Mouse (Mus musculus) frontal cortex, postnatal 25 days (tissue): ENCODE measurements around the gene Ctrc.

Source experiments
- DNase-seq, 2 experiments: peaks; one replicate each; pipeline ENCODE4 v3.0.0; 2022; ENCODE audit warnings: low spot score in 2 of 2

Gene Ctrc

DNA sequence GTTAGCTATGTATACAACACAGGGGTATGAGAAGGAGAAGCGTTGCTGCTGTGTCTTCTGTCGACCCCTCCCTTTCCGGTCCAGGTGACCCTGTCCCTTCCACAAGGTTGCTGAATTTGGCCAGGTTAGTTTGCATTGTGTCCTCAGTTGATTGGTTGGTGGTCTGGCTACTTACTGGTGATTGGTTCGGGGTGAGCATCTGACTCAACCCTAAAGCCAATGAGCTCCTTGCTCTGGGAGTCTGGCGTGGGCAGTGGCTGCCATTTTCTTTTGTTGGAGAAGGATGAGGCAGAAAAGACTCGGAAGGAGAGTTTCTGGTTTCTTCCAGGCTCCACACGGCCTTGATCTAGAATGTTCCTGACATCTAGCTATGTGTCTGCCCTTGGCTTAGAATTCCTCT is 26.8 kb downstream of the Ctrc start:
- no peak for DNase-seq

DNA sequence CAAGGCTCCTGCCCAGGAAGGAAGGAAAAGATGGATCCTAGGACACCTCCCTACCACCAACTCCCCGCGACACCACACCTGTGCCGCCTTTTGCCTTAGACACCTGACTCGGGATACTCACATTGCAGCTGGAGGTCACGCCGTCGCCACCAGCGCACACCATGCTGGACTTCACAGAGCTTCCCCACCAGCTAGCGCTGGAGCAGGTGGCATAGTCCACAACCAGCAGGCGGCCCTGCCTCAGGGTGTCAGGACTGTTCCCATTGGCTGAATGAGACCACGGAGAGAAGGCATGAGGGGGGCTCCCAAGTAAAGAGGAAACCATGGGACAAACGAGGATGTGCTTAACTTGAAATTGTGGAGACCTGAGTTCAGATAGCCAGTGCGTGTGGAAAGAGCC is 27.3 kb downstream of the Ctrc start:
- DNase-seq = no peak

DNA sequence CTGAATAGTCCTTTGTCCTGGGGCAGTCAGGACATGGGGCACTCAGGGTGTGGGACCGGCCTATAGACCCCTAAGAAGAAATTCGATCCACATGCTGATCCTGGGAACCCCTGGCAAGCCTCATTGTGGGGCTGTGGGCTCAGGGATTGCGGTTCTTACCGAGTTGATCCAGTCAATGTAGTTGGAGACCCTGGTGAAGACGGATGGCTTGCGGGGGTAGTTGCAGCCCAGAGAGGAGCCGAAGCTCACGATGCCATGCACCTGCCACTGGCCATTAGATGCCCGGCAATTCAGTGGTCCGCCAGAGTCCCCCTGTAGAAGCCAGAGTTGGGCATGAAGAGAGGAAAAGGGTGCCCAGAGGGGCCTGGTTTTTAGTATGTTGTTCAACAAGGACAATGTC is 28.5 kb downstream of the Ctrc start:
- DNase-seq = no peak

DNA sequence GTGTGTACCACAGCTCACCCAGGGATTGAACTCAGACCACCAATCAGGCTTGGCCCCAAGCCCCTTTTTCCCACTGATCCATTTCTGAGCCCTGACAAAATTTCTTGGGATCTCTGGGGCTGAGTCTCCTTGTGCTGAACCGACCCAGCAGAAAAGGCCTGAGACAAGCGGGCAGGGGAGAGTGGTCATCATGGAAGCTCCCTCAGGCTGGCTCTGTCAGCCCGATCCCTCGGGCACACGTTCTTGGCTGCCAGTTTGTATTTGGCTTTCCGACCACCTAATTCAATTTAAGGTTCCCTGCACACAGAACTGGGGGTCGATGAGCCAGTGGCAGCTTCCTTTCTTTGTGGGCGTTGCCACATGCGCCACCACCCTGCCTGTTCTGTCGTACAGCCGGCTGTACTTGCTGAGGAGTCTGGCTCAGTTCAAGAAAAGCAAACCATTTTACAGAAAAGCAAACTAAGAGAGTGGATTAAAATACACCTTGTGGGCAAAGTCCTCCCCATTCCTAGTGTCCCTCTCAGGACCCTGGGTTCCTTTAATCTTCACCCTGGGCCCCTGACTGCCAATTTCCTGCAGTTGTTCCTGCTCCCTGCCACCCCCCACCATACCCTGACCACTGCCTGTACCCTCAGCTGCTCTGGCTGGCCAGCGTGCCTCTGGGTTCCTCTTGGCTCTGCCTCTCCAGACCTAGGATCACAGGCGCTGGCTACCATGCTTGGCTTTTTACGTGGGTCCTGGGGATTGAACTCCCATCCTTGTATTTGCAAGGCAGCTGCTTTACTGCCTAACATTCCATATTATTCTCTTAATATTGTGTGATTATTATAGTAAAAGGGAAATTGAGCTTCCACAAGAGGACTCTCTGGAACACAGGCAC is 29.1 kb downstream of the Ctrc start:
- DNase-seq = no peak

DNA sequence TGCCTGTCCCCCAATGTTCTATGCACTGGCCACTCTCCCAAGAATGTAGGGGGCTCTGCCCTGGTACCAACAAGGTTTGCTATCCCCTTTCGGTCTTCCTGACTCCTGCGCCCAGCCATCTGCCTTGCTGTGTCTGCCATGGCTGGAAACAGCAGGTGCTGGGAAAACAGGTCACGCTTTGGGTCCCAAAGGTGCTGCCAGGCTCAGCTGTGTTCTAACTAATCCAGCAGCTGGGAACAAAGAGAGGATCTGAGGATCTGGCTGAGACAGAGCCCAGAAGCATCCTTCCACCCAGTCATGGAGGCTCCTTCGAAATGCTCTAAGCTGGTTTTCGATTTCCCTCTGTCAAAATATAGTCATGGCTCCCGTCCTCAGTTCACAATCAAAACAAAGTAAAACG is 29.9 kb downstream of the Ctrc start:
- no peak for DNase-seq

DNA sequence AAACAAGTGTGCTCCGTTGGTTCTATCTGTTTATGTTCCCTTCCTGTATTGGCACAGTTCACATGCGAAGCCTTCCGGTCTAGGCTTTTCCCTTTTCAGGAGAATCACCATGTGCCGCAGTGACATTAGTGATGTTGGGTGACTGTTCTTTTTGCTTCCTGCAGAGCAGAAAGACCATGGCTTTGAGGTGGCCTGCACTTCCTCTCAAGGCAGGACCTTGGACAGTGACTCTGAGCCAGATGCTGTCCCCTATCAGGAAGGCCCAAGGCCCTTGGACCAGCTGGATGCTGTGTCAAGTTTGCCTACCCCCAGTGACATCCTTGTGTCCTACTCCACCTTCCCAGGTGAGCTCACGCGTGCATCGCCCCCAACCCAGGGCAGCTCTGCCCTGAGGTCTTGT is 34.8 kb downstream of the Ctrc start:
- no peak for DNase-seq

DNA sequence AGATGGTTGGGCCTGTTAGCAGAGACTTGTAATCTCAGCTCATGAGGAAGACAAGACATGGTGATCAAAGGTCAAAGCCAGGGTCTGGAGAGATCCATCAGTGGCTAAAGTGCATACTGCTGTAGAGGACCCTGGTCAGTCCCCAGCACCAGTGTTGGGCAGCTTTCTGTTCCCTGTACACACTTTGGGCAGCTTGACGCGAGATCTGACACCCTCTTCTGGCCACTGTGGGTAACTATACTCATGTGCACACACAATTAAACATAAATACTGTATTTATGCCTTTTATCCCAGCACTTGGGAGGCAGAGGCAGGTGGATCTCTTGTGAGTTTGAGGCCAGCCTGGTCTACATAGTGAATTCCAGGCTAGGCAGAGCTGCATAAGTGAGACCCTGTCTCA is 35.2 kb downstream of the Ctrc start:
- DNase-seq = no peak

DNA sequence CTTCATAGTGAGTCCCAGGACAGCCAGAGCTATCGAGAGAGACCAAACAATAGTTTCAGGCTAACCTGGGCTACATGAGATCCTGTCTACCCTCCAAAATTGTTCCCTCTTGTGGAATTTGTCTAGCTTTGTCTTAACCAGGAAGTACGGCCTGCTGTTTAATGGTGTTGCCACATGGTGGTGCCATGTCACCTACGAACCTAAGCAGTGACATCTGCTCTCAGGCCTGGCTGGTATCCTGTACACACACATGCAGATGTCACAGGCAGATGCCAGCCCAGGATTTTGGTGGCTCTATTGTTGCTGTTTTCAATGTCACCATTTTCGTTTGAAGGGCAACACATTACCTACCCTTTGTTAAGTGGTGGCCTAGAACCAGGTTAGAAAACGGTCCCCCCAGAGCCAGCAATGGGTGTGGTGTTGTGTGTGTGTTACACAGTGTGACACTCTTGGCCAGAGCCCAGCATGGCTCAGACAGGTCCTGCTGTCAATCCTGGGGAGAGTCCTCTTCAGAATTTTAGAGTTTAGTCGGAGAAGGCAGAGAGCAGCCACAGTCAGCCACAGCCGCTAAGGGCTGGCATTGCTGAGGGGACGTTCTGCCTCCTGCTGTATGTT is 36.2 kb downstream of the Ctrc start:
- DNase-seq = no peak

DNA sequence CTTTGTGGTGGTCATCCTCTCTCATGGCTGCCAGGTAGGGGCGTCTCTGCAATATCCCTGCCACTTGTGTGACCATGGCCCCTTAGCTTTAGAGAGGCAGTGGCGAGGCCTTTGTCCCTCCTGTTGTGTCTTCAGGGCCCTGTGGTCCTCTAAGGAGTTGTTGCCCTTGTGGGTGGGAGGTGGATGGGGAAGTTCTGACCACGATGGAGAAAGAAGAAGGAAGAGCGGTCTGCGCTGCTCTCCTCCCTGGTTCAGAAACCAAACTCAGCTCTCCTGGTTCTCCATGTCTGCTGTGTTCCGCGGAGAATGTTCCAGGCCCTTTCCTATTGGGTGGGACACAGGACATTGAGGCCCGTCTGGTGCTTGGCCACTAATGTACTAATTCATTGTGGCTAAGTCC is 40.3 kb downstream of the Ctrc start:
- no peak for DNase-seq

DNA sequence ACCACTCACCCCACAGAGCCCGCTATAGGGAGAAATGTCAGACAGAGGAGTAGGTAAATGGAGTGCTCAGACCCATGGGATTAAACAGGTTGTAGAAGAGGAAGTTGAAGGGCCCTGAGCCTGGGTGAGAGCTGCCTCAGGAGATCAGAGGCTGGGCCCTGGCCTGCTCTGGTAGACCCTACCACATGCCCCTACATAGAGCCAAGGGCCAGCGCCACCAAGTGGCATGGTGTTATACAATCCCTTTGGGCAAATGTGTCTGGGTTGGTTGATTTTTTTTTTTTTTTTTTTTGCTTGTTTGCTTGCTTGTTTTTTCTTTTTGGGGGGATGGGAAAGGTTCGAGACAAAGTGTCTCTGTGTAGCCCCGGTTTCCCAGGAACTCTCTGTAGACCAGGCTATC is 42.1 kb downstream of the Ctrc start:
- DNase-seq = no peak

DNA sequence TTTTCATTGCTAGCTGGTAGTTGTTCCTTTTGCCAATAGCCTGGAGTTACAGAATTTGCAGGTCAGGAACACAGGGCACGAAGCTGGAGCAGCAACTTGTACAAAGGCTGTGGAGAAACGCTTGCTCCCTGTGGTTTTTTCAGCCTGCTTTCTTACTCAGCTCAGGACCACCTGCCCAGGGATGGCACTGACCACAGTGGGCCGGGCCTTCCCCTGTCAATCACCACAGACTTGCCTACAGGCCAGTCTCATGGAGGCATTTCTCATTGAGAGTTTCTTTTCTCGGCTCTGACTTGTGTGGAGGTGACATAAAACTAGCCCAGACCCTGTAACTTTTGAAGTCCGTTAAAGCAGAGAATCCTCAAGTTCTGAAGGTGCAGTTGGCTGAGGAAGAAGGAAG is 48.6 kb downstream of the Ctrc start:
- no peak for DNase-seq

DNA sequence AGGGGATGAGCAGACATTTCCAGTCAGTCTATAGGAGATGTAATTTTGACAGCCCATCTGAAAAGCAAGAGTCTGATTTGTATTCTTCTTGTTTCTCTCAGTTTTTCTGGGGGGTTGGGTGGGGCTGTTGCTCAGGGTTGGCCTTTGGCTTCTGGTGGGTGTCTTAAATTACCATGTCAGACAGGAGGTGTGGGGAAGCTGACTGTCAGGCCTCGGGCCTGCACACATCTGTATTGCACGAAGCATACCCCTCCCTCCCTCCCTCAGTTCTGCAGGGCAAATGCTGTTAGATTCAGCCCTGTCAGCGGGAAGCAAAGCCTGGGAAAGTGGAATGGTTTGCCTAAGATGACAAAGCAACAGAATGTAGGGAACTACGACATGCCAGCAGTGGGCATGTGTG is 49.2 kb downstream of the Ctrc start:
- no peak for DNase-seq

DNA sequence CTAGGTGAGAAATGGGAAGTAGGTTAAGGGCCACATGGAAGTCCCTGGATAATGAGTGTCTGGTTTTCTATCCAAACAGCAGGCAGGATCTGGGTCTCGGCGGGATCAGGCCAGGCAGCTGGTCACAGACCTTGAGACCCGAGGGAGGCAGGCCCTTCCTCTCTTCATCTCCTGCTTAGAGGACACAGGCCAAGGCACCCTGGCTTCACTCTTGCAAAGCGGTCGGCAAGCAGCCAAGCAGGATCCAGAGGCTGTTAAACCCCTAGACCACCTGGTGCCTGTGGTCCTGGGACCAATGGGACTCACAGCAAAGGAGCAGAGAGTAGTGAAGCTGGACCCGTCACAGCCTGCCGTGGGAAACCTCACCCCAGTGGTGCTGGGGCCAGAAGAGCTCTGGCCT is 49.8 kb downstream of the Ctrc start:
- no peak for DNase-seq

DNA sequence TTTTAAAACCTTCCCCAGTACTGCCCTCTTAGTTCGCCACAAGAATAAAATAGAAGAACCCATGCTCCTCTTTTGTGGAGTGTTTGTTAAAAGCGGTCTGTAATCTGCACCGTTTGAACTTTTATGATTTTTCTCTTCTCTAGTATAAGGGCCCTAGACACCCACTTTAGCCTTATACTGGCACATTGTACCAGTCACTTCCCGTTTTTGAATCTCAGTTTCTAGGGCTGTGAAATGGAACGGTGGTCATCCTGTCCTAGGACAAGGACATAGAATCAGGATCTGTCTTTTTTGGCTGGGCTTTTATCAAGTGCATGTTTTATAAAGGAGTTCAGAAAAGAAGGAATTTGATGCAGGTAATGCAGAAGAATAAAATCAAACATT is 52.0 kb downstream of the Ctrc start:
- DNase-seq = no peak

DNA sequence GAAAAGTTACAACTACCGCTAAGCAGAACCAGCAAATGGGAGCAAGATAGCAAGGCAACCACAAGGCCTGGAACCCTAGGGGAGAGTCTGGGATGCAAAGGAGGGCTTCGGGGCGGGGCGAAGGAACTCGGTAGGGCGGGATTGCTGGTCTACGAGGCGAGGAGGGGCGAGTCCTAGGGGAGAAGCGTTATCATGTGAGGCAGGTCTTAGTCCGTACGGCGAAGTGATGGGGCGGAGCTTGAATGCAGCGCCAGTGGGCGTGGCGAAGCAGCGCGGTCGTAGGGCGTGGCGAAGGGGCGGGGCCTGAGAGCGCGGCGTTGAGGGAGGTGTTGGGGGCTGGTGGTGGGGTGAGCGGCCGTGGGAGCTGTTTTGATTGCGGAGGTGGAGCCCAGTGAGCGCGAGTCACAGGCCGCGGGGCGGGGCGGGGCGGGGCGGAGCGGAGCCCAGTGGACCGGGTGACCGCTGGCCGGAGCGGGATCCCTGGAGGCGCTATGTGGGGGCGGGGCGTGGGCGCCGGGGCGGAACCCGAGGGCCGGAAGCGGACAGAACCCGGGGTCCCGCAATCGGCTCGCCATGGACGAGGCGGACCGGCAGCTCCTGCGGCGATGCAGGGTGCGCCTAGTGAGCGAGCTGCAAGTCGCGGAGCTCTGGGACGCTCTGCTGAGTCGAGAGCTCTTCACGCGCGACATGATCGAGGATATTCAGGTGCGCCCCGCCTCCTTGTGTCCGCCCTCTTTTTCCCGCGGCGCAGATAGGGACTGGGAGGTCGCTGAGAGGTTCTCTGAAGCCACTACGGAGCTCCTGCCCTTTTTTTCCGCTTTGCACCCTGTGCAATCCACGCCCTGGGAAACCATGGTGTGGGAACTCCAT is 52.6 kb downstream of the Ctrc start, which contains the start of gene Casp9:
Gene Casp9, plus strand, starts transcription at position 331 of the 870 bp plus-strand sequence.
- DNase-seq = peak; percentile 93 to 94

DNA sequence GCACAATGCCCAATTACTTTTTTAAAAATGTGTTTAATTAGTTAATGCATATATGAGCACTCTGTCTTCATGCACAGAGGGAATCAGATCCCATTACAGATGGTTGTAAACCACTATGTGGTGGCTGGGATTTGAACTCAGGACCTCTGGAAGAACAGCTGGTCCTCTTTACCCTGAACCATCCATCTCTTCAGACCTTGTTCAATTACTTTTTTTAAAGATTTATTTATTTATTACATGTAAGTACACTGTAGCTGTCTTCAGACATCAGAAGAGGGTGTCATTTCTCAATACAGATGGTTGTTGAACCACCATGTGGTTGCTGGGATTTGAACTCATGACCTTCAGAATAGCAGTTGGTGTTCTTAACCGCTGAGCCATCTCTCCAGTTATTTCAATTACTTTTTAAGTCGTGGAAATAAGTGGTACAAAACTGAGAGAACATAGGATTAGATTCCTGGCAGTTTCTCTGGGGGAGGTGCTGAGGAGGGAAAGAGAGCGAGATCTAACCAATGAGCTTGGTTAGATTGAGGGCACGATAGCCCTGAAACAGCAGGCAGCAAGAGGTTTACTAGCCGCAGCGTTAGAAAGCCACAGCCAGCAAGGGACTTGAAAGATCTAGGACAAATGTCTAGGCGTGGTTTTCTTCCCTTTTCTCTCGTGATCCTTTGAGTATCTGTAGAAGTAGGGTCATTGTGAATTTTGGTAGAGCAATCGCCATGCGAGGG is 53.4 kb downstream of the Ctrc start:
- DNase-seq = no peak

DNA sequence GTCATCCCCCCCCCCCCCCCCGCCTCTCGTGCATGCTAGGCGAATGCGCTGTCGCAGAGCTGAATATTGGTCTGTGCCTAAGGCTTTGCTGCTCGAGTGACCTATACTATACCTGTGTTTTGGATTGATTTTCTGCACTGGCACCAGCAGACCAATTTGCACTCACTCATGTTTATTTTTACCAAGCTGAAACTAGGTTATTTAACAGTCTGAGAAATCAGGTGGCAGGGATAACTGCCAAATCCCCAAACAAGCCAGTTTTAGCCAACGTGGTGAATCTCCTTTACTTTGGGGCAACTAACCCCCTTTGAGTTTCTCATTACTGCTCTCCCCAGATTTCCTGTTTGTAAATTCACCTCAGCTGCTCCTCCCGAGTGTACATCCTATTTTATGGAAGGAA is 54.2 kb downstream of the Ctrc start:
- no peak for DNase-seq

DNA sequence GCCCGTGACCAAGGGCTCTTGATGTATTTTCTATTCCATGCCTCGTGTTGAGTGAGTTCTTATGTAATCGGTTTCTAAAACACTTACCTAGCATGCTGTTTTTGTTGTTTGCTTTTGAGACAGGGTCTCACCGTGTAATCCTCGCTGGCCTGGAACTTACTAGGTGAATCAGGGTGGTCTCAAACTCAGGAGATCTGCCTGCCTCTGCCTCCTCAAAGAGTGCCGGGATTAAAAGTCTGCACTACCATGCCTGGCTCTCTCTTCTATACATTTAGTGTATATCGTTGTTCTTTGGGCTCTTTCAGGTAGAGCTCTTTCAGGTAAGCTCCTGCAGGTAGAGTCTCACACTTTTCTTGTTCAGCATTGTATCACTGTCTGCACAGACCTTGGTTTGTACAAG is 54.7 kb downstream of the Ctrc start:
- no peak for DNase-seq

DNA sequence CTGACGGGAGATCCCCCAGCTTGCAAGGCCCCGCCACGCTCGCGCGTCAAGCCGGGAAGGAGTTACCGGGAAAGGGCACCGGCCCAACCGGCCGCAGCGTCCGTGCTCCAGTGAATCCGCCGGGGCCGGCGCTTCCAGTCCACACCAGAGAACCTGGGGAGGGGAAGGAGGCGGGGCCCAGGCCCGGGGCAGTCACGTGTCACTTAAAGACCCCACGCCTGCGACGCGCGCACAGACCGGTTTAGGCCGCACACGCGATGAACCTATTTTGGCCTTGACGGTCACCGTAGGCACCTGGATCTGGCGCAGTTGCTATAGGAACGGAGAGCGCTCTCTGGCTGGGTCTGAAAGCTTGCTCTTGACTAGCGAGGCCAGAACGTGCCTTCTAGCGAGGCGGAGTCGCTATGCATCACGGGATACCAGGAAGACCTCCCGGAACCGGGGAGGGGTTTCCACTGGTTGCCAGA is 55.6 kb downstream of the Ctrc start, which contains the start of gene Dnajc16:
Gene Dnajc16, minus strand, starts transcription at position 408 of the 467 bp plus-strand sequence.
- peak; percentile 90 to 97 for DNase-seq

DNA sequence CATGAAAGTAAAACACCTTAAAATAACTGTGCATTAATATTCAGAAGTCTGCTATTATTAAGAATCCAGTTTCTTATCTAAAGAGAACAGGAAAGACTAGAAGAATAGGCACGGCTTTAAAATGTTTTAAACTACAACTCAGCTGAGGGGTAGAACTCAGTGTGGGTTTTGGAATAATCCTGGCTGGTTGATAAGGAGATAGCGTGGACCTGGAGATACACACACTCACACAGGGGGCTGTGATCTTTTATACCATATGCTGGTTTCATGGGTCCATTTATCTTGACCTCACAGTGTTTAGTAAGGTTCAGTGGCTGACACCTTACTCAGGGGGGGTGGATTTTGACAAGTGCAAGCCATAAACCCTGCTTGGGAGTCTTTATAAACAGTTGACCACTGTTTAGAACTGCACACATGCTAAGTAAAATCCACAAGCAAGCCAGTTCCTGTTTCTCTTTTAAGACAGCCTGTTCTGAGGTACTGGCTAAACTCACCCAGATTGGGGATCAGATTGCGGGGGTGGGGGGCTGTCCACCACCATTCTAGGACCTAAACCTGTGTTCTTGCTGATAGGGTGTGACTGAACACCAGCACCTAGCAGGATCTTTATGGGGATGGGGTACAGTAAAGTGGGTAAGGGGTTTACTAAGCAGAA is 56.5 kb downstream of the Ctrc start:
- DNase-seq = no peak

DNA sequence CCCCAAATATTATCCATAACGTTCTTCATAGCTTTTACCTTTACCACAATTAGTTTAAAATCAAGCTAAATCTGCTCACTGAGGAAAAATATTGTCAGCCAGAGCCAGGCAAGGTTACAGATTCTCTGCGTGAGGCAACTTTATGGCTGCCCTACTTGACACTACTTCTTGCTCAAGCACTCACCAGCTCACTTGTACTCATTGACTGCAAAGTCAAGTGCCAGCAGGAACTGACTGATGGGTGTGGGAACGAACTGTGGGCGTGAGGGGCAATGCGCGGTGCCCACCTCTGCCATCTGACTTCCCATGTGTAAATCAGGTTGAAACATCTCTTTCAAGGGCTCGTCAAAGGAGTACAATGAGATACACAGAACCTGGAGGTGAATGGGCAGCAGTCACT is 58.7 kb downstream of the Ctrc start:
- DNase-seq = no peak
